Mouse (Mus musculus): ENCODE data around the gene Gck. TPM values are rescaled to one million over a fixed set of nuclear protein-coding genes. Genes with fewer than 3 reads are reported as not detected.

Gene Gck
- polyA plus RNA-seq, 1 experiment from 2014 or later = 2.1 TPM

DNA sequence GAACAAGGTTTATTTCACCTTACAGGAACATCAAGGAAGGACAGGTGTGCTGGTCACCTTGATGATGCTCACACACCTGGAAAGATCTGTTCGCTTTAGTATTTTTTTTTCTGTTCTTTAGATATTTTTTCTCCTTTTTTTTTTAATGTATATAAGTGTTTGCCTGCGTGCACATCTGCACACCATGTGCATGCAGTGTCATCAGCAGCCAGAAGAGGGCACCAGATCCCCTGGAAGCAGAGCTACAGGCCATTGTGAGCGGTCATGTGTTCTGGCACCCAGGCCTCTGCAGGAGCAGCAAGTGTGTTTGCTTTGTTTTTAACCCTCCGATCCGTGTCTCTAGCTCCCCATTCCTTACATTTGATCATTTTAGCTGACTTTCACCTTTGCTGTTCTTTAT lies 70.0 kb downstream of the Gck start:
- Histone ChIP-seq H3K36me3 (peaks cover 19% of the 10 kb centered on the region), H3K27me3 (ENCODE audit: insufficient read depth, poor library complexity, severe bottlenecking) (no peaks in the 10 kb centered on the region), H3K4me3 (no peak overlapping the region), H3K9me3 (no peaks in the 10 kb centered on the region), H3K4me1 (peaks cover 36% of the 10 kb centered on the region), H3K27ac (no peak overlapping the region)
- no peak for DNase-seq (ENCODE audit: low spot score)
- 42% methylated on average over 5 of the region's 5 CpGs for WGBS

DNA sequence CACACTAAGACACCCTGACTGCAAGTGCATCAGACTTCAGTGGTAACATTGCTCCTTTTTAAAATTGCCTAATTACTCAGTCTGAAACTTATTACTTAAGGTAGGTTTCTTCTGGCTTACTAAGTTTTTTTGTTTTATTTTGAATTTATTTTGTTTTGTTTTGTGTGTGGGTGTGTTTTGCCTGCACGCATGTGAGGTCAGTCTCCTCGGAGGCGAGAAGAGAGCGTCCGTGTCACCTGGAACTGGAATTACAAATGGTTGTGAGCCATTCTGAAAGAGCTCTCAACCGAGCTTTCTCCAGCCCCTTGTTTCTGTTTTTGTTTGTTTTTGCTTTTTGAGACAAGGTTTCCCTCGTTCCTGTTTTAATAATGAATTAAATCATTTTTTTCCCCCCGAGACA lies 71.2 kb downstream of the Gck start:
- peak overlapping the region; percentile 90 for H3K27ac ChIP-seq
- WGBS = 45% methylated on average over 8 of the region's 8 CpGs
- H3K4me3 ChIP-seq = peak overlapping the region; percentile 73
- H3K36me3 ChIP-seq = peaks cover 32% of the 10 kb centered on the region
- peaks cover 36% of the 10 kb centered on the region for H3K4me1 ChIP-seq
- DNase-seq (ENCODE audit: low spot score) = no peak
- H3K27me3 ChIP-seq (ENCODE audit: insufficient read depth, poor library complexity, severe bottlenecking) = no peaks in the 10 kb centered on the region
- H3K9me3 ChIP-seq = no peaks in the 10 kb centered on the region

- no peaks in the 10 kb centered on the region for H3K27me3 ChIP-seq (ENCODE audit: insufficient read depth, poor library complexity, severe bottlenecking)
- peak; percentile 100 for DNase-seq (ENCODE audit: low spot score)
- H3K4me1 ChIP-seq = peaks cover 36% of the 10 kb centered on the region
- WGBS = under 1% methylated on average over 52 of the region's 52 CpGs
- H3K27ac ChIP-seq = peak within 1 kb of the TSS; percentile 90
- peak within 1 kb of the TSS; percentile 73 for H3K4me3 ChIP-seq
- peaks cover 38% of the 10 kb centered on the region for H3K36me3 ChIP-seq
- H3K9me3 ChIP-seq = no peaks in the 10 kb centered on the region
Observed at GRCm38 (mm10) chr11:5877921-5878526, 71.9 kb downstream of the Gck start, which contains the start of gene Pold2. Pold2 (minus strand) TSS chr11:5878292.

- no peaks in the 10 kb centered on the region for H3K9me3 ChIP-seq
- 8% methylated on average over 5 of the region's 5 CpGs for WGBS
- H3K27me3 ChIP-seq (ENCODE audit: insufficient read depth, poor library complexity, severe bottlenecking) = no peaks in the 10 kb centered on the region
- H3K27ac ChIP-seq = peak overlapping the region; percentile 90
- peaks cover 44% of the 10 kb centered on the region for H3K36me3 ChIP-seq
- peak overlapping the region; percentile 73 for H3K4me3 ChIP-seq
- no peak for DNase-seq (ENCODE audit: low spot score)
- H3K4me1 ChIP-seq = peaks cover 31% of the 10 kb centered on the region
Observed at GRCm38 (mm10) chr11:5877421-5877820, 72.5 kb downstream of the Gck start.

GRCm38 (mm10) chr11:5873192-5873591 lies 76.7 kb downstream of the Gck start:
- H3K27me3 ChIP-seq (ENCODE audit: insufficient read depth, poor library complexity, severe bottlenecking) = no peaks in the 10 kb centered on the region
- no peak overlapping the region for H3K27ac ChIP-seq
- no peaks in the 10 kb centered on the region for H3K9me3 ChIP-seq
- H3K36me3 ChIP-seq = peaks cover 86% of the 10 kb centered on the region
- WGBS = 90% methylated on average over 9 of the region's 9 CpGs
- no peak for DNase-seq (ENCODE audit: low spot score)
- no peak overlapping the region for H3K4me3 ChIP-seq
- peaks cover 21% of the 10 kb centered on the region for H3K4me1 ChIP-seq

DNA sequence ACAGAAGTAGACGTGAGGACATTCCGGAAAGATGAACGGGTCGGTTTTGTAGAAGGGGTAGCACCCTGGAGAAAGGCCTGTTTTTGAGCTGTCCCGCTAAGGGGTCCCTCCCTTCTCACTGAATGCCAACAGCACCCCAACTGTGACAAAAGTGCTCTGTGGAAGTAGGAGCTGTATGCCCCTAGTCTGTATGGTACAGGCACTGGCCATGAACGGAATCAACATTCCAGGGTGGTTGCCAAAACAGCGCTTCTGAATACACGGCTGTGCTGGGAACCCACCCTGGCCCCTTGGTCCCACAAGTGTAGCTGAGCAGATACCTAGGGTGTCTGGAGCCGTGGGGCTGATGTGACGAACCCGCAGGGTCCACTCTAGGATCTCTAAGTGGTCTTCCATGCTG lies 77.2 kb downstream of the Gck start:
- Histone ChIP-seq H3K27me3 (ENCODE audit: insufficient read depth, poor library complexity, severe bottlenecking) (no peaks in the 10 kb centered on the region), H3K4me3 (no peak overlapping the region), H3K27ac (no peak overlapping the region), H3K4me1 (peaks cover 19% of the 10 kb centered on the region), H3K9me3 (no peaks in the 10 kb centered on the region), H3K36me3 (peaks cover 91% of the 10 kb centered on the region)
- 90% methylated on average over 11 of the region's 11 CpGs for WGBS
- no peak for DNase-seq (ENCODE audit: low spot score)

- no peak for DNase-seq (ENCODE audit: low spot score)
- Histone ChIP-seq H3K36me3 (peaks cover 89% of the 10 kb centered on the region), H3K27ac (no peak overlapping the region), H3K4me1 (peaks cover 10% of the 10 kb centered on the region; the same call in 1 of the 2 replicates), H3K9me3 (no peaks in the 10 kb centered on the region), H3K4me3 (no peak overlapping the region; the same call in 1 of the 2 replicates), H3K27me3 (ENCODE audit: insufficient read depth, poor library complexity, severe bottlenecking) (no peaks in the 10 kb centered on the region)
- 87% methylated on average over 16 of the region's 16 CpGs for WGBS
Observed at GRCm38 (mm10) chr11:5870069-5870468, 79.8 kb downstream of the Gck start.

DNA sequence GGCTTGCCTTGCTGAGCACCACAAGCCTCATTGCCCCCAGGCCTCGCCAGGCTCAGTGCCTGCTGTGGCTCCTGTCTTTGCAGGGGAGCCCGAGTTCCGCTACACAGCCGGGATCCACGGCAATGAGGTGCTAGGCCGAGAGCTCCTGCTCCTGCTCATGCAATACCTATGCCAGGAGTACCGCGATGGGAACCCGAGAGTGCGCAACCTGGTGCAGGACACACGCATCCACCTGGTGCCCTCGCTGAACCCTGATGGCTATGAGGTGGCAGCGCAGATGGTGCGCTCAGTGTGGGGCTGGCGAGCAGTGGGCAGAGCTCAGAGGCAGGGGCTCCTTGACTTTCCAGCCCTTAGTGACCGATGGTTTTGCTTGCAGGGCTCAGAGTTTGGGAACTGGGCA lies 80.5 kb downstream of the Gck start:
- 93% methylated on average over 16 of the region's 16 CpGs for WGBS
- no peaks in the 10 kb centered on the region for H3K9me3 ChIP-seq
- H3K4me1 ChIP-seq = peaks cover 10% of the 10 kb centered on the region; the same call in 1 of the 2 replicates
- peaks cover 89% of the 10 kb centered on the region for H3K36me3 ChIP-seq
- H3K27me3 ChIP-seq (ENCODE audit: insufficient read depth, poor library complexity, severe bottlenecking) = no peaks in the 10 kb centered on the region
- no peak for DNase-seq (ENCODE audit: low spot score)
- H3K4me3 ChIP-seq = no peak overlapping the region
- H3K27ac ChIP-seq = no peak overlapping the region

DNA sequence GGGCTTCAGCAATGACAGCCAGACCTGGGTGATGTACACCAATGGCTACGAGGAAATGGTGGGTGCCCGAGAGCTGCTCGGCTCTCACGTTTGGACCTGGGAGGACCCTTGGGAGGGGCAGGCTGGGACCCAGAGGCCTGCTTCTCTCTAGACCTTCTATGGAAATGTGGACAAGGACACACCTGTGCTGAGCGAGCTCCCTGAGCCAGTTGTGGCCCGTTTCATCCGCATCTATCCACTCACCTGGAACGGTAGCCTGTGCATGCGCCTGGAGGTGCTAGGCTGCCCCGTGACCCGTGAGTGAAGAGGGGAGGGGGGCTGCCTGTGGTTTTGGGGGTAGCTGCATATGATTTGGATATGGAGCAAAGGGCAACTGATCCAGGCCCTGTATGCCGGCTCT lies 81.6 kb downstream of the Gck start:
- WGBS = 92% methylated on average over 12 of the region's 12 CpGs
- Histone ChIP-seq H3K4me1 (peaks cover 12% of the 10 kb centered on the region), H3K9me3 (no peaks in the 10 kb centered on the region), H3K27ac (no peak overlapping the region), H3K27me3 (ENCODE audit: insufficient read depth, poor library complexity, severe bottlenecking) (peaks cover 9% of the 10 kb centered on the region; the same call in 1 of the 2 replicates), H3K4me3 (no peak overlapping the region), H3K36me3 (peaks cover 87% of the 10 kb centered on the region)
- no peak for DNase-seq (ENCODE audit: low spot score)

DNA sequence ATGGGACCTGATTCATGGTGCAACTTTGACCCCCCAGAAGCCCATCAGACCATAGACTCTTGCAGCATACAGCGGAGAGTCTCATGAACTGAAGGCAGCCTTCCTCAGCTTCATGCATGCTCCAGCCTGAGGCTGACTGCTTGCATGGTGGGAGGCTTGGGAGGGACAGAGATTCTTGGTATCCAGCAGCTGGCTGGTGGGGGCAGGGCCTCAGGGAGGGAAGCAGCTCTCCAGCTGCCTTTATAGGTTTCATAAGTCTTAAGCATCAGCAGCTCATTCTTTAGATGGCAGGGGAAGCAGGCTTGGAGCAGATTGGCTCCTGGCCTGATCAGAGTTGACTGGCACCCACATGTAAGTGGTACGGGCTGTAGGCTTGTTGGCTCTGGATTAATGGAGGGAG lies 82.7 kb downstream of the Gck start:
- peaks cover 12% of the 10 kb centered on the region for H3K27me3 ChIP-seq (ENCODE audit: insufficient read depth, poor library complexity, severe bottlenecking)
- no peaks in the 10 kb centered on the region for H3K9me3 ChIP-seq
- H3K4me3 ChIP-seq = no peak overlapping the region
- no peak overlapping the region for H3K27ac ChIP-seq
- WGBS = 85% methylated on average over 2 of the region's 2 CpGs
- peaks cover 76% of the 10 kb centered on the region for H3K36me3 ChIP-seq
- no peak for DNase-seq (ENCODE audit: low spot score)
- H3K4me1 ChIP-seq = peaks cover 23% of the 10 kb centered on the region

GRCm38 (mm10) chr11:5862394-5863105 lies 87.3 kb downstream of the Gck start:
- Histone ChIP-seq H3K4me1 (peaks cover 39% of the 10 kb centered on the region), H3K4me3 (peak overlapping the region; percentile 69), H3K27me3 (ENCODE audit: insufficient read depth, poor library complexity, severe bottlenecking) (peaks cover 41% of the 10 kb centered on the region), H3K36me3 (peaks cover 29% of the 10 kb centered on the region), H3K9me3 (no peaks in the 10 kb centered on the region), H3K27ac (peak overlapping the region; percentile 89)
- 15% methylated on average over 15 of the region's 15 CpGs for WGBS
- no peak for DNase-seq (ENCODE audit: low spot score)

GRCm38 (mm10) chr11:5861678-5862393 lies 88.0 kb downstream of the Gck start, which contains the start of gene Aebp1:
Aebp1 (plus strand) TSS chr11:5861947.
- H3K36me3 ChIP-seq = peaks cover 27% of the 10 kb centered on the region
- H3K27me3 ChIP-seq (ENCODE audit: insufficient read depth, poor library complexity, severe bottlenecking) = peaks cover 41% of the 10 kb centered on the region
- under 1% methylated on average over 59 of the region's 59 CpGs for WGBS
- H3K4me3 ChIP-seq = peak within 1 kb of the TSS; percentile 69
- H3K27ac ChIP-seq = peak within 1 kb of the TSS; percentile 89
- H3K4me1 ChIP-seq = peaks cover 36% of the 10 kb centered on the region
- DNase-seq (ENCODE audit: low spot score) = no peak
- H3K9me3 ChIP-seq = no peaks in the 10 kb centered on the region

GRCm38 (mm10) chr11:5860639-5861038 lies 89.2 kb downstream of the Gck start:
- H3K36me3 ChIP-seq = peaks cover 21% of the 10 kb centered on the region
- H3K27ac ChIP-seq = no peak overlapping the region
- H3K4me1 ChIP-seq = peaks cover 41% of the 10 kb centered on the region
- no peak overlapping the region for H3K4me3 ChIP-seq
- no peak for DNase-seq (ENCODE audit: low spot score)
- peaks cover 41% of the 10 kb centered on the region for H3K27me3 ChIP-seq (ENCODE audit: insufficient read depth, poor library complexity, severe bottlenecking)
- WGBS = 53% methylated on average over 6 of the region's 6 CpGs
- H3K9me3 ChIP-seq = no peaks in the 10 kb centered on the region

All from heart, embryonic 10.5 days (tissue).